In the genomic region with DNA sequence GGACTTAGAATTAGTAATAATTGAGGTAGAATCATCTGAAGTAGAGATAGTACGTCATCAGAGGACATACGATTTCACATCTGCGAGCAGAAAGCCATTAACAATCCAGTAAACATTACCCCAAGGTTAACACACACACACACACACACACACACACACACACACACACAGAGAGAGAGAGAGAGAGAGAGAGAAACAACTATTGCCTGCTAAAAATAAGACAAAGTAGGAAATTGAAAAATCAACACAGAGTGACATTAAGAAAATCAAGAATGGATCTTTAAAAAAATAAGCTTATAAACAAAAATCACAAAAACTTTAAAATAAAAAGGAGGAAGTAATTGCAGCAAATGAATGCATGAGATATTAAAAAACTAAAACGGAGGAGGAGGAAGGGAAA, we compare ENCODE assay signal across 27 mouse cellular contexts.
"Had no signal": no experiment of that assay in that cellular context is flagged by ENCODE, and none has a peak within 500 bp of the region (broad histone marks: within the 10 kb centered on the region; RNA-seq: fewer than 3 reads in every experiment).

No protein-coding gene starts in this region.

- DNase-seq: cerebellum, adult 8-10 months; cerebellum, adult 9-10 months; cerebellum, adult 9-11 months; cerebellum, postnatal 10 days; cerebellum, postnatal 14 days; cerebellum, postnatal 25 days; cerebellum, postnatal 36 days; embryo, embryonic 11 days; forebrain, postnatal 0 days; gastrocnemius, adult 2 months; gastrocnemius, postnatal 10 days; gastrocnemius, postnatal 14 days; gastrocnemius, postnatal 25 days; gastrocnemius, postnatal 36 days; heart, adult 18-20 months; heart, adult 2 months had no signal

- H3K4me1 ChIP-seq: embryonic facial prominence, embryonic 10.5 days; embryonic facial prominence, embryonic 12.5 days; embryonic facial prominence, embryonic 15.5 days; forebrain, embryonic 15.5 days had no signal

- H3K36me3 ChIP-seq: embryonic facial prominence, embryonic 12.5 days; embryonic facial prominence, embryonic 15.5 days; forebrain, embryonic 15.5 days had no signal

- H3K4me3 ChIP-seq: embryonic facial prominence, embryonic 10.5 days; embryonic facial prominence, embryonic 12.5 days; embryonic facial prominence, embryonic 13.5 days; embryonic facial prominence, embryonic 15.5 days; erythroblast, embryonic 14.5 days; forebrain, embryonic 10.5 days; forebrain, embryonic 12.5 days; forebrain, embryonic 13.5 days; forebrain, embryonic 15.5 days; gastrocnemius, adult 2 months; heart, adult 2 months had no signal

- H3K4me2 ChIP-seq: embryonic facial prominence, embryonic 12.5 days; embryonic facial prominence, embryonic 13.5 days; embryonic facial prominence, embryonic 15.5 days; forebrain, embryonic 12.5 days; forebrain, embryonic 13.5 days; forebrain, embryonic 15.5 days had no signal

- H3K27ac ChIP-seq: embryonic facial prominence, embryonic 10.5 days; embryonic facial prominence, embryonic 12.5 days; embryonic facial prominence, embryonic 13.5 days; embryonic facial prominence, embryonic 15.5 days; forebrain, embryonic 10.5 days; forebrain, embryonic 13.5 days; forebrain, embryonic 15.5 days; gastrocnemius, adult 2 months; heart, adult 2 months had no signal

- H3K9ac ChIP-seq: embryonic facial prominence, embryonic 12.5 days; embryonic facial prominence, embryonic 13.5 days; embryonic facial prominence, embryonic 15.5 days; forebrain, embryonic 12.5 days; forebrain, embryonic 13.5 days; forebrain, embryonic 15.5 days; forebrain, postnatal 0 days had no signal

- H3K9me3 ChIP-seq: embryonic facial prominence, embryonic 10.5 days; embryonic facial prominence, embryonic 12.5 days; embryonic facial prominence, embryonic 13.5 days; embryonic facial prominence, embryonic 15.5 days; forebrain, embryonic 10.5 days; forebrain, embryonic 12.5 days; forebrain, embryonic 13.5 days; forebrain, embryonic 15.5 days had no signal

- ATAC-seq: forebrain, embryonic 13.5 days; forebrain, embryonic 14.5 days; forebrain, embryonic 15.5 days; forebrain, embryonic 16.5 days; forebrain, postnatal 0 days had no signal

- H3K27me3 ChIP-seq: embryonic facial prominence, embryonic 12.5 days; embryonic facial prominence, embryonic 13.5 days; embryonic facial prominence, embryonic 15.5 days; forebrain, embryonic 12.5 days; forebrain, embryonic 13.5 days; forebrain, embryonic 15.5 days had no signal
